Mouse (Mus musculus) mature B cell (primary cell): ENCODE results near the gene Commd1.

Source experiments
- in situ Hi-C: fragments of 300-500 bp; cut with MboI; formaldehyde crosslinking; loops from 2 replicates; pipeline ENCODE4 v1.14.3; 2019

Gene Commd1

DNA sequence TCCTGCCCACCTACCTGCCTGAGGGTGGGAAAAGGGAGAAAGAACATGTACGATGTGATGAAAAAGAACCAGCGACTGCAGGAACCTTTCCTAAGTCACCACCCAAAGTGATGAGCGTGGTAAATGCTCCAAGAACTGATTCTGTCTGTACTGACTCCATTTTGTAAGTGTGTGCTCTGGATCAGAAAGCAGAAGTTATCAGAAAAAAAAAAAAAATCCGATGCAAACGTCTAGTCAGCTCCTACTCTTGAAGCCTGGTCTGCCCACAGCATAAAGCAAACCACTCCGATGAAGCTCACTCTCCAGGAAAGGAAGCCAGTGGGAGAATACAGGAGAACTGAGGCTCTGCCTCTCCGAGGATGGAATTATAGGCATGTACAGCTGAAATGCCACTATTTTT is 29.5 kb downstream of the Commd1 start:
- in situ Hi-C loops: loop anchor here (10.0 kb wide), 1 partner anchor 278 kb away; no protein-coding TSS in a partner anchor

DNA sequence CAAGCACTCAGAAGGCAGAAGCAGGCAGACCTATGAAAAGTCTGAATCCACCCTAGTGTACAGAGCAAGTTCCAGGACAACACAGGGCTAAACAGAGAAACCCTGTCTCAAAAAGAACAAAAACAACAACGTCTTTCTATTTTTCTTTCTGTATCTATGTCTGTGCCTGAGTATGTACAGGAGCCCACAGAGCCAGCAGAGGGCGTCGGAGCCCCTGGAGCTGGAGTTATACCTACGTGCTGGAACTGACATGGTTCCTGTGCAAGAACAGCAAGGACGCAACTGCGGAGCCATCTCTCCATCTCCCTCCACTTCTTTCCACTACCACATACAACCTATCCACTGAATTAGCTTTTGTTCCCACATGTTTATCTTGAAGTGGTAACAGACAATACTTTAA is 32.1 kb downstream of the Commd1 start:
- in situ Hi-C loops: loop anchor here (10.0 kb wide), 1 partner anchor 275 kb away; no protein-coding TSS in a partner anchor

GRCm38 (mm10) chr11:22949101-22949500 is 33.1 kb downstream of the Commd1 start:
- in situ Hi-C loops: no loop called here

DNA sequence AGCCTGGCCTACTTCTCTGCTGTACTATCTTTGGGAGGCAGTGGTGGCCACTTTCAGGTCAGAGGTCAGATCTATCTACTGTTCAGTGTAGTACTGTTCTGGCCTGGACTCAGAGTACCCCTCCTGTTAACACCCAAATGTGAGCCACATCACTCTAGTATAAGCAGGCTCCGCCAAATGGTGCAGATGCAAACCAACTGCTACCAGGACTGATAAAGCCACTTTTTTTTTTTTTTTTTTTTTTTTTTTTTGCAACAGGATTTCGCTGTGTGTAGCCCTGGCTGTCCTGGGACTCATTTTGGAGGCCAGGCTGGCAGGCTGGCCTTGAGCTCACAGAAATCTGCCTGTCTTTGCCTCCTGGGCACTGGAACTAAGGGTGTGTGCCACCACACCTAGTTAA is 43.2 kb downstream of the Commd1 start:
- in situ Hi-C loops: no loop called here

- in situ Hi-C loops: no loop called here
Measured at GRCm38 (mm10) chr11:22937716-22938316, 44.4 kb downstream of the Commd1 start.

DNA sequence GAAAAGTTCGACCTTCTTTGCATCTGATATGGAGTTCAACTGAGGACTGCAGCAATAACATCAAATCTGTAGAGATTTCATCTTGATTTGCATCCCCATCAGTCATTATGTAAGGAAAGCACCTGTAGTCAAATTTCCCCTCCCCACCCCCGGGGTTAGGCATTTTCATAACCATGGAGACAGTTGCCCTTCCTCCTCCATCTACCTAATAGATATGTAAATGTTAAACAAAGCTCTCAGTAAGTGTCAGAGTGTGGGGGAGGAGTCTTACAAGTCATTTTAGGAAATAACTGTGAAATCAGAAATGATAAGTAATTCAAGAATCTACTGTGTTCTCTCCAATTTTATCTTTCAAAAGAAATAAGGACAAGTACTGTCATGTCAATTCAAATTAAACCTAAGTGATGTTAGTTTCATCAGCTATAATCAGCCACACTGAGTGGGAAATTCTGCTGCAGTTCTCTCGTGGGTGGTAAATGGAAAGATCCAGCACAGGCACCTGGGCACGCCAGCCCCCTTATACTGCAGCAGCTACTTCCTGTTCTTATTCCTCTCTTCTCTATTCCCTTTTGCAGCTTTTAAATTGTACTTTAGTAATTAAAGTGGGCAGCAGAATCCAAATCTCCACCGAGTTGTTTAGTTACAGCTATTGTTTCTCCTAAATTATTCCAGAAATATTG is 45.6 kb downstream of the Commd1 start:
- in situ Hi-C loops: no loop called here

DNA sequence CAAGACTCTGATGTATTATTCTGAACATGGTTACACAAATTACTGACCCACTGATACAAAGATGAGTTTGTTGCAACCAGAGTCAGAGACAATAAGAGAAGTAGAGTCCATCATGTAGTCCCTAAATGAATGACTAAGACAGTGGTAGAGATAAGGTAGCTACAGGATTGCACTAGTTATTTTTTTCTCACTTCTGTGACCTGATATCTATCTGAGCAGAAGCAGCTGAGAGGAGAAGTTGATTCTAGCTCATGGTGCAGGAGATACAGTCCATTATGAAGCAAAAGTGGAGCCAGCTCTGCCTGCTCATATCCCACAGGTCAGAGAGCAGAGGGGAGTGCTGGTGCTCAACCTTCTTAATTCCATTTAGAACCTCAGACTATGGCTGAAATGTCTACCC is 50.0 kb downstream of the Commd1 start:
- in situ Hi-C loops: no loop called here

GRCm38 (mm10) chr11:22931320-22931905 is 50.8 kb downstream of the Commd1 start:
- in situ Hi-C loops: no loop called here

DNA sequence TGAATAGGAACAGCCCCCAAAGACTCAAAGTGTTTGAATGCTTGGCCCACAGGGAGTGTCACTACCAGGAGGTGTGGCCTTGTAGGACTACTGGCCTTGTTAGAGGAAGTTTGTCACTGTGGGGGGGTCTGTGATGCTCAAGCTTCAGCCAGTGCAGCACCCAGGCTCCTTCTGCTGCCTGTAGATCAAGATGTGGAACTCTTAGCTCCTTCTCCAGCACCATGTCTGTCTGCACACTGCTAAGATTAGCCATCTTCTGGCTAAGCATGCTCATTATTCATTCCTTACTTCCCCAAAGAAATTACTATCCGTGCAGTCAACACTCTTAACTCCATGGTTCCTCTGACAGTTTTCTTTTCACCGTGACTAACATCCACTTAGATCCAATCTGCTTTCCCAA is 52.1 kb downstream of the Commd1 start:
- in situ Hi-C loops: no loop called here

DNA sequence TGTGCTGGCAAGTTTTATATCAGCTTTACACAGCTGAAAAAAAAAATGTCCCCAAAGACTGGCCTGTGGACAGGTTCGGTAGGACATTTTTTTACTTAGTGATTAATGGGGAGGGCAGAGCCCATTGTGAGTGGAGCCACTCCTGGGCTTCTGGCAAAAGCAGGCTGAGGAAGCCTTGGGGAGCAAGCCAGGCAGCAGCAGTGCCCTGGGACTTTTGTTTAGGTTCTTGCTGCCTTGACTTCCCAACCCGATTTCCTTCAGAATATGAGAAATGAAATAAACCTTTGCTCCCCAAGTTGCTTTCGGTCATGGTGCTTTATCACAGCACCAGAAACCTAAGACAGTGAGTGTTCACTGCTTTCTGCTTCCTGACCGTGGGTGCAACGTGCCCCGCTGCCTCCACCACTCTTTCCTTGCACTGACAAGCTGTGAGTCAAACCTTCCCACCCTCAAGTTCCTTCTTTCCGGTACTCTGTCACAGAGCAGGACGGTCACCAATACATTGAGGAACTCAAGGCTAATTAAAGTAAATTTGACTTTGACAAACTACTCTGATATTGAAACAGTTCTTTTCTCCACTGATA is 53.5 kb downstream of the Commd1 start:
- in situ Hi-C loops: no loop called here

- in situ Hi-C loops: no loop called here
Measured at GRCm38 (mm10) chr11:22923606-22924005, 58.6 kb downstream of the Commd1 start.

GRCm38 (mm10) chr11:22922546-22922945 is 59.6 kb downstream of the Commd1 start:
- in situ Hi-C loops: no loop called here

- in situ Hi-C loops: no loop called here
Measured at GRCm38 (mm10) chr11:22919336-22919735, 62.8 kb downstream of the Commd1 start.

DNA sequence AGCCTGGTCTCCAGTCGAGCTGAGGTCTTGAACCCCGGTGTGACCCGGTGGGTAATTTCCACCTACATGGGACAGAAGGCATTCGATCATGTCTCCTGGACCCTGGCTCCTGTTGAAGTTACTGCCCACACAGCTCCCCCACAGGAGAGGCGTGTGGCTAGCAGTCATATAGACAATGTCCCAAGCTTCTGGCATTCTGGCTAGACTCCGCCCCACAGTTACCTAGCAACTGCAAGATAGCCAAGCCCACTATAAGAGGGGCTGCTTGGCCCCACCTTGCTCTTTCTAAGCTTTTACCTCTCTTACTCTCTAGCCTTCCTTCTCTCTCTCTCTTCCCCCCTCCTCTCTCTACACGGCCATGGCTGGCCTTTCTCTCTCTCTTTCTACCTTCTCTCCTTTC is 64.4 kb downstream of the Commd1 start:
- in situ Hi-C loops: no loop called here

DNA sequence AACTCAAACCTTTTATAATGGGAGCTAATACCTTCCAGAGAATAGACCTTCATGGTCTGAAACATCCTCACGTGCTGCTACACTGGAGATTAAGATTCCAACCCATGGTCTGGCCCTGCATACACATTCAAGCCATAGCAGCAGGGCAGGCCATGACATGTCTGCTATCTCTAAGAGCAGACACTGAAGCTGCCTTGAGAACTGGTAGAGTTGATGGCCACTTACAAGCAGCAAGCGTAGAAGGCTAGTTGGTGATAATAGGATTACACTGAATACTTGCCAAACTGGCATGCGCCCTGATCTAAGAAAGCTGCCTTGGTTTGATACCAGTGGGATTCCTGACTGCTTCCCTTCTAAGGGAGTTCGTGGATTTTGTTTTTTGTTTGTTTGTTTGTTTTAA is 68.4 kb downstream of the Commd1 start:
- in situ Hi-C loops: no loop called here

GRCm38 (mm10) chr11:22911831-22912230 is 70.4 kb downstream of the Commd1 start:
- in situ Hi-C loops: no loop called here

DNA sequence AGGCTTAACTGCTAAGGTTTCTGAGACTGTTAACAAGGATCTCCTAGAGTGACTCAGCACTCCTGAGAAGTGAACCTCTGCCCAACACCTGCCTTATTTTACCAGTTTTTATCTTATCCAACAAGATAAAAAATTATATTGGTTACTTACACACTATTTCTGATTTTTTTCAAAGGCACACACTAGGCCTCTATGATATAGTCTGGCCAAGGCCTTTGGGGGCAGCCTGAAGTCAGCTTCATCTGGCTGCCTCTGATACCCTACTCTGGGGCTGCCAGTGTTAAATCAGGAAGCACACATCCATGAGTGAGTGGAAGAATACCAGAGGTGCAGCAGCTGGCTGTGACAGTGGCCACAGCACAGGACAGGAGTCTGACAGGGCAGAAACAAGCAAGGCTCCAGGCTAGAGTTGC is 75.7 kb downstream of the Commd1 start:
- in situ Hi-C loops: no loop called here

- in situ Hi-C loops: no loop called here
Measured at GRCm38 (mm10) chr11:22902923-22903322, 79.3 kb downstream of the Commd1 start.

- in situ Hi-C loops: no loop called here
Measured at GRCm38 (mm10) chr11:22900041-22900440, 82.1 kb downstream of the Commd1 start.

GRCm38 (mm10) chr11:22897642-22898041 is 84.5 kb downstream of the Commd1 start:
- in situ Hi-C loops: no loop called here

DNA sequence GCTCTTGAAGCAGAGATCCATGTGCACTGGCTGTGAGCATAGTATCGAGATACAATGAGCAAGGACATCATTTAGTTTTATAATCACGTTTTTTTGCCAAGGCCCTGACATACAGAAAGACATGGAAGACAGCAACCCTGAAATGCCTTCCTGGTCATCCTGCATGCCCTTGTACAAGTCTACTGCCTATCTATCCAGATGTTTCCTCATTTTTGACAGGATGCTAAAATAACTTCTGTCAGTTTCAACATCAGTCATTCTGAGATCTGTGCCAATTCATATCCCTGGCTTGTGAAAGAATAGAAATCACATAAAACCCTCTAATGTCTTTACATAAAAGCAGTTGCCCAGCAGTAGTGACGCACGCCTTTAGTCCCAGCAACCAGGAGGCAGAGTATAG is 85.1 kb downstream of the Commd1 start:
- in situ Hi-C loops: no loop called here

GRCm38 (mm10) chr11:22893075-22893474 is 89.1 kb downstream of the Commd1 start:
- in situ Hi-C loops: no loop called here

DNA sequence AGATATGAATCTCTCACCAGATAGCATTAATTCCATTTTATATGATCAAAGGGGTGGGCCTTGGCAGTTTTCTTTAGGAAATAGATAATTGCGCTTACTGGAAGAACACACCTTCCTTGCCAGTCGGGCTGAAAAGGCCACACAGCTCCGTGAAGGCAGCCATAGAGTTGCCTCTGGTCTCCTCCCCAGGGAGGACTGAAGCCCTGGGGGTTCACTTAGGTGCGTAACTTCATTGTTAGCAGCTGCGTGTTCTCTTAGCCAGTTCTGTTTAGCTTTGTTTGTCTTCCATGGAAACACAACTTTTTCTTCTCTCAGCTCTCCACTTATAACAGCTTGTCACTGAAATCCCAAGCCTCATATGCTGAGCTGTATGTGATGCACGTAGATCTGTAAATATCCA is 89.7 kb downstream of the Commd1 start:
- in situ Hi-C loops: no loop called here
